ENCODE assay signal across 11 mouse cellular contexts in the genomic region with DNA sequence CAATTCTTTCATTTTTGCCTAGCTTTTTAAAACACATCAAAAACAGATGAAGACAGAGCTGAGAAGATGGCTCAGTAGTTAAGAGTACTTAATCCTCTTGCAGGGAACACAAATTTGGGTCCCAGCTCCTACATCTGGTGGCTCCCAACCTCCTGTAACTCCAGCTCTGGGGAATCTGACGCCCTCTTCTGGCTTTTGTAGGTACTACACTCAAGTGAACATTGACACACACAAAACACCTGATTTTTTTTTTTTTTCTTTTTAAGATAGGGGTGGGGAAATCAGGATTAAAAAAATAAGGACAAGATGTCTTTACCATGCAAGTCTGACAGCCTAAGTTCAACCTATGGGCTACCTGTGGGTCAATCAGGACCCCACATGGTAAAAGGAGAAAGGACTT. TPM values are rescaled to one million over a fixed set of nuclear protein-coding genes. Genes with fewer than 3 reads are reported as not detected.
DNase-seq lines count a peak whose midpoint lies in the region; ATAC-seq and TF ChIP-seq lines count a peak whose summit lies in the region.
"Had no signal": no experiment of that assay in that cellular context is flagged by ENCODE, and none has a peak within 500 bp of the region (broad histone marks: within the 10 kb centered on the region; RNA-seq: fewer than 3 reads in every experiment).

No protein-coding gene starts in this region.

- H3K9ac ChIP-seq in forebrain, embryonic 12.5 days = no peak overlapping the region

- no peaks in the 10 kb centered on the region for H3K9me3 ChIP-seq in forebrain, embryonic 12.5 days

- peaks cover 17% of the 10 kb centered on the region for H3K4me1 ChIP-seq in forebrain, embryonic 12.5 days

- TF ChIP-seq POLR2A in brain, embryonic 14.5 days (IDR thresholded peaks at IDR 0.05; ENCODE audit: borderline replicate concordance, extremely low read depth, insufficient read depth, insufficient read length, poor library complexity, severe bottlenecking) = no peak

- no peaks in the 10 kb centered on the region for H3K27me3 ChIP-seq in forebrain, embryonic 12.5 days

- TF ChIP-seq CTCF in layer of hippocampus, adult 2 months (conservative IDR thresholded peaks at IDR 0.05) = peak; percentile 69
- peak; percentile 39; the same call in 1 of the 2 replicates for TF ChIP-seq CTCF in brain, embryonic 14.5 days (IDR thresholded peaks at IDR 0.05; ENCODE audit: borderline replicate concordance, extremely low read depth, insufficient read depth, insufficient read length)

- WGBS in forebrain, embryonic 12.5 days = 0% methylated on average over 1 of the region's 1 CpGs

- ATAC-seq in CD4-positive, CD25-positive, alpha-beta regulatory T cell, adult 4 months = no peak
- no peak for ATAC-seq in forebrain, embryonic 12.5 days (ENCODE audit: low FRiP score)
- ATAC-seq: forebrain, embryonic 14.5 days had no signal

- peak; percentile 63 for DNase-seq in CD4-positive, CD25-positive, alpha-beta regulatory T cell, adult 2 months (ENCODE audit: low read depth, low spot score)
- no peak for DNase-seq in layer of hippocampus, adult 2 months (ENCODE audit: low spot score in 2 of 2)
- DNase-seq in layer of hippocampus, adult 18-20 months (ENCODE audit: low spot score in 2 of 2) = no peak
- peak; percentile 37 for DNase-seq in A20 (ENCODE audit: low read depth, low spot score)
- DNase-seq in brain, embryonic 14.5 days (ENCODE audit: low read depth) = no peak
- DNase-seq in cerebellum, adult 8-10 months = no peak
- DNase-seq: adrenal gland, postnatal 36 days had no signal

- peaks cover 28% of the 10 kb centered on the region for H3K36me3 ChIP-seq in forebrain, embryonic 12.5 days (replicated peaks)

- H3K4me3 ChIP-seq in layer of hippocampus, adult 2 months = no peak overlapping the region
- H3K4me3 ChIP-seq in forebrain, embryonic 12.5 days (replicated peaks) = no peak overlapping the region

- H3K27ac ChIP-seq in layer of hippocampus, adult 2 months = no peak overlapping the region
- H3K27ac ChIP-seq in forebrain, embryonic 12.5 days = no peak overlapping the region

- no peak overlapping the region for H3K4me2 ChIP-seq in forebrain, embryonic 12.5 days
- H3K4me2 ChIP-seq: heart, embryonic 11.5 days had no signal

RNA-seq across cellular contexts. Expression of gene Mllt3, which starts 10.5 kb away (rescaled TPM):
- 100 to 1,000 TPM; 119 to 131 TPM for polyA plus RNA-seq in CD4-positive, CD25-positive, alpha-beta regulatory T cell, adult 4 months (2017; shearing (Covaris generic))
- 10 to 100 TPM; 54.6 to 58.7 TPM for total RNA-seq in layer of hippocampus, adult 2 months (2021)
- 10 to 100 TPM; 50.9 to 58.1 TPM for total RNA-seq in layer of hippocampus, adult 18-20 months (2021)
- polyA plus RNA-seq in brain, embryonic 14.5 days (2012; rRNA removed) = 60.1 and 64.2 TPM in 2 replicates
- 81.7 and 82.1 TPM in 2 replicates for polyA plus RNA-seq in forebrain, embryonic 12.5 days (2016; fragmentation: Nextera tagmentation; extraction: Ambion mirVana)

Comparison
In these comparisons a context has a peak if more than half of its experiments do, and no peak if none do; other contexts are left out.
1. DNase-seq: peak in CD4-positive, CD25-positive, alpha-beta regulatory T cell, adult 2 months (single experiment) and A20 (single experiment); none in layer of hippocampus, adult 2 months (0 of 2), layer of hippocampus, adult 18-20 months (0 of 2), brain, embryonic 14.5 days (single experiment) and cerebellum, adult 8-10 months (single experiment).